Comparison of ENCODE assay signal across 31 mouse cellular contexts in genomic region chr2:109487591-109487990, GRCm38 (mm10).
"Had no signal": no experiment of that assay in that cellular context is flagged by ENCODE, and none has a peak within 500 bp of the region (broad histone marks: within the 10 kb centered on the region; RNA-seq: fewer than 3 reads in every experiment).

No protein-coding gene starts in this region.

- H3K4me1 ChIP-seq: limb, embryonic 10.5 days; limb, embryonic 12.5 days; limb, embryonic 13.5 days; limb, embryonic 15.5 days; liver, embryonic 12.5 days; liver, embryonic 13.5 days; liver, embryonic 15.5 days; lung, embryonic 15.5 days; megakaryocyte, embryonic 14.5 days; midbrain, embryonic 10.5 days; midbrain, embryonic 12.5 days; midbrain, embryonic 13.5 days; midbrain, embryonic 15.5 days; neural tube, embryonic 12.5 days had no signal

- DNase-seq: left cerebral cortex, postnatal 4 days; liver; liver, embryonic 13.5 days; lung, adult 18-20 months; lung, adult 2 months; lung, embryonic 14.5 days; lung, postnatal 10 days; lung, postnatal 14 days; lung, postnatal 36 days; lung, postnatal 4 days; midbrain, embryonic 14.5 days had no signal

- H3K27me3 ChIP-seq: limb, embryonic 12.5 days; limb, embryonic 13.5 days; limb, embryonic 15.5 days; liver, embryonic 12.5 days; liver, embryonic 13.5 days; liver, embryonic 15.5 days; lung, embryonic 15.5 days; megakaryocyte, embryonic 14.5 days; midbrain, embryonic 12.5 days; midbrain, embryonic 13.5 days; midbrain, embryonic 15.5 days; neural tube, embryonic 12.5 days had no signal

- H3K4me3 ChIP-seq: left cerebral cortex, adult 2 months; limb, embryonic 10.5 days; limb, embryonic 12.5 days; limb, embryonic 13.5 days; limb, embryonic 15.5 days; liver, embryonic 12.5 days; liver, embryonic 13.5 days; liver, embryonic 15.5 days; lung, embryonic 15.5 days; megakaryocyte, embryonic 14.5 days; midbrain, embryonic 10.5 days; midbrain, embryonic 12.5 days; midbrain, embryonic 13.5 days; midbrain, embryonic 15.5 days; myocyte; neural tube, embryonic 12.5 days had no signal

- H3K27ac ChIP-seq: left cerebral cortex, adult 2 months; limb, embryonic 10.5 days; limb, embryonic 12.5 days; limb, embryonic 13.5 days; limb, embryonic 15.5 days; liver, embryonic 12.5 days; liver, embryonic 13.5 days; liver, embryonic 14.5 days; liver, embryonic 15.5 days; lung, embryonic 15.5 days; macrophage; midbrain, embryonic 10.5 days; midbrain, embryonic 12.5 days; midbrain, embryonic 13.5 days; midbrain, embryonic 15.5 days; neural tube, embryonic 12.5 days had no signal

- H3K4me2 ChIP-seq: limb, embryonic 12.5 days; limb, embryonic 13.5 days; limb, embryonic 15.5 days; liver, embryonic 12.5 days; liver, embryonic 13.5 days; liver, embryonic 15.5 days; lung, embryonic 14.5 days; lung, embryonic 15.5 days; midbrain, embryonic 11.5 days; midbrain, embryonic 12.5 days; midbrain, embryonic 13.5 days; midbrain, embryonic 15.5 days; neural tube, embryonic 12.5 days had no signal

- H3K9me3 ChIP-seq: limb, embryonic 10.5 days; limb, embryonic 12.5 days; limb, embryonic 13.5 days; limb, embryonic 15.5 days; liver, embryonic 12.5 days; liver, embryonic 13.5 days; liver, embryonic 15.5 days; lung, embryonic 15.5 days; megakaryocyte, embryonic 14.5 days; midbrain, embryonic 10.5 days; midbrain, embryonic 12.5 days; midbrain, embryonic 13.5 days; midbrain, embryonic 15.5 days; neural tube, embryonic 12.5 days had no signal

- H3K36me3 ChIP-seq: limb, embryonic 10.5 days; limb, embryonic 12.5 days; limb, embryonic 13.5 days; limb, embryonic 15.5 days; liver, embryonic 12.5 days; liver, embryonic 13.5 days; liver, embryonic 15.5 days; lung, embryonic 15.5 days; midbrain, embryonic 10.5 days; midbrain, embryonic 12.5 days; midbrain, embryonic 13.5 days; midbrain, embryonic 15.5 days; neural tube, embryonic 12.5 days had no signal

- H3K9ac ChIP-seq: limb, embryonic 12.5 days; limb, embryonic 13.5 days; limb, embryonic 15.5 days; liver, embryonic 12.5 days; liver, embryonic 13.5 days; liver, embryonic 14.5 days; liver, embryonic 15.5 days; lung, embryonic 14.5 days; lung, embryonic 15.5 days; midbrain, embryonic 12.5 days; midbrain, embryonic 13.5 days; midbrain, embryonic 15.5 days; neural tube, embryonic 12.5 days had no signal

- ATAC-seq: liver, embryonic 12.5 days; lung, postnatal 0 days; midbrain, embryonic 13.5 days; midbrain, embryonic 15.5 days; midbrain, embryonic 16.5 days had no signal
